8 mouse cellular contexts compared by ENCODE assay signal in the genomic region with DNA sequence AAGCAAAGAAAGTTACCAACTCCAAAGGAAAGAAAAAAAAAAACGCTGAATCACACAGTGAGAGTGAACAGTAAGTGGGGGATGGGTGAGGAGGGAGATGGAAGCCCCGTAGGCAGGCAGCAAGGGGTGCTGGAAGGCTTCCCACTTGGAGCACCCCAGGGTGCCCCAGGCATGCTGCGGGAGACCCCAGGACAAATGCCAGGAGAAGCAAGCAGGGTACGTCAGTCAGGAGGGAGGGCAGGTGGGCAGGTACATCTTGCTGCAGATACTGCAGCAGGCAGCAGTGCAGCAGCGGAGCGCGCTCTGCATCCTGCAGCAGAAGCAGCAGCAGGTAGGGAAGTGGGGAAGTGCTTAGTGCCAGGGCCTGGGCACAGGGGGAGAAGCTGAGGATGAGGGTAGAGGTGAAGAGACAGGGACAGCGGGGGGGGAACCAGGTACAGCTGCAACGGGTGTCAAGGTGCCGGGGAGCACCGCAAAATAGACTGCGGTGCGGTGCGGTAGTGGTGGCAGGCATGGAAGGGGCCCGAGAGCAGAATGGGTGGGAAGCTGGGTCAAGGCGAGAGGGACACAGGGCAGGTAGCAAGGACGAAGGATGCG. TPM values are rescaled to one million over a fixed set of nuclear protein-coding genes. Genes with fewer than 3 reads are reported as not detected.
DNase-seq lines count a peak whose midpoint lies in the region; ATAC-seq and TF ChIP-seq lines count a peak whose summit lies in the region.

Gene Nphp4 (plus strand): TSS at position 280 of the 597 bp plus-strand sequence.

- peak within 1 kb of the TSS; percentile 86 for H3K9ac ChIP-seq in heart, embryonic 13.5 days
- peak within 1 kb of the TSS; percentile 78 for H3K9ac ChIP-seq in hindbrain, embryonic 15.5 days
- H3K9ac ChIP-seq in liver, embryonic 14.5 days (replicated peaks) = no peak within 1 kb of the TSS

- H3K9me3 ChIP-seq in heart, embryonic 13.5 days = peaks cover 11% of the 10 kb centered on the region; the same call in 1 of the 2 replicates
- no peaks in the 10 kb centered on the region for H3K9me3 ChIP-seq in hindbrain, embryonic 15.5 days
- no peaks in the 10 kb centered on the region for H3K9me3 ChIP-seq in liver, embryonic 14.5 days (ENCODE audit: control insufficient read depth, low read length)

- H3K4me3 ChIP-seq in heart, embryonic 13.5 days = peak within 1 kb of the TSS; percentile 70
- H3K4me3 ChIP-seq in hindbrain, embryonic 15.5 days = peak within 1 kb of the TSS; percentile 75
- H3K4me3 ChIP-seq in liver, embryonic 14.5 days (ENCODE audit: insufficient read depth in 1 of 2, low read depth in 2 of 2, low read length in 2 of 2) = peak within 1 kb of the TSS; percentile 44 to 65

- no peak for DNase-seq in heart, adult 18-20 months
- peak; percentile 6 for DNase-seq in 3T3-L1 (ENCODE audit: low read depth, low spot score)
- peak; percentile 57 for DNase-seq in cerebellum, adult 8-10 months
- DNase-seq in liver, embryonic 14.5 days (ENCODE audit: low read depth in 3 of 3, low spot score in 3 of 3) = no peak
- DNase-seq in thymus, postnatal 10 days (ENCODE audit: low spot score in 2 of 2) = peak; percentile 8 to 15
- DNase-seq in adrenal gland, adult 18-20 months (ENCODE audit: low spot score in 2 of 2) = no peak

- H3K27me3 ChIP-seq in heart, embryonic 13.5 days (replicated peaks) = peaks cover 42% of the 10 kb centered on the region
- H3K27me3 ChIP-seq in hindbrain, embryonic 15.5 days = no peaks in the 10 kb centered on the region
- peaks cover 6% of the 10 kb centered on the region for H3K27me3 ChIP-seq in liver, embryonic 14.5 days (ENCODE audit: control insufficient read depth, insufficient read depth, low read length)

- peaks cover 15% of the 10 kb centered on the region for H3K4me1 ChIP-seq in heart, embryonic 13.5 days
- H3K4me1 ChIP-seq in hindbrain, embryonic 15.5 days (replicated peaks) = peaks cover 31% of the 10 kb centered on the region
- no peaks in the 10 kb centered on the region for H3K4me1 ChIP-seq in liver, embryonic 14.5 days (replicated peaks; ENCODE audit: control insufficient read depth in 2 of 2, insufficient read depth in 2 of 2, low read length in 1 of 2)

- TF ChIP-seq CTCF in liver, embryonic 14.5 days (IDR thresholded peaks at IDR 0.05; ENCODE audit: low read depth) = no peak

- H3K36me3 ChIP-seq in heart, embryonic 13.5 days = no peaks in the 10 kb centered on the region
- 0 out of 2 replicates have a peak, but pooled peaks cover 3% of the 10 kb centered on the region for H3K36me3 ChIP-seq in hindbrain, embryonic 15.5 days
- H3K36me3 ChIP-seq in liver, embryonic 14.5 days (replicated peaks; ENCODE audit: control insufficient read depth, insufficient read depth, low read depth) = no peaks in the 10 kb centered on the region

- 7% methylated on average over 18 of the region's 18 CpGs for WGBS in heart, embryonic 13.5 days
- 3% methylated on average over 18 of the region's 18 CpGs for WGBS in hindbrain, embryonic 15.5 days
- WGBS in liver, embryonic 14.5 days (ENCODE audit: insufficient replicate concordance) = 5% methylated on average over 18 of the region's 18 CpGs

- no peak for ATAC-seq in heart, embryonic 13.5 days (ENCODE audit: extremely low read depth, insufficient number of reproducible peaks, low FRiP score, low TSS enrichment)
- ATAC-seq in hindbrain, embryonic 15.5 days (ENCODE audit: low FRiP score, low read depth) = no peak
- no peak for ATAC-seq in liver, embryonic 14.5 days (ENCODE audit: insufficient read depth)

- no peak for TF ChIP-seq EP300 in liver, embryonic 14.5 days (IDR thresholded peaks at IDR 0.05; ENCODE audit: low read depth)

- H3K4me2 ChIP-seq in heart, embryonic 13.5 days = peak within 1 kb of the TSS; percentile 88
- H3K4me2 ChIP-seq in hindbrain, embryonic 15.5 days = peak within 1 kb of the TSS; percentile 80
- peak within 1 kb of the TSS; percentile 45 for H3K4me2 ChIP-seq in liver, embryonic 14.5 days (ENCODE audit: low read depth)

- no peak within 1 kb of the TSS for H3K27ac ChIP-seq in heart, embryonic 13.5 days (replicated peaks)
- H3K27ac ChIP-seq in hindbrain, embryonic 15.5 days (replicated peaks) = peak within 1 kb of the TSS; percentile 94
- H3K27ac ChIP-seq in liver, embryonic 14.5 days = no peak within 1 kb of the TSS

RNA-seq across cellular contexts. Expression of gene Nphp4, which starts in this region (rescaled TPM):
- polyA plus RNA-seq in heart, embryonic 13.5 days (2015; fragmentation: Nextera tagmentation; extraction: Ambion mirVana) = 1.7 TPM in 2 replicates
- 1 to 10 TPM in 1 of 2 experiments, under 1 TPM in 1; 0.90 to 1.1 TPM for total RNA-seq in heart, adult 18-20 months (2021)
- polyA plus RNA-seq in hindbrain, embryonic 15.5 days (2015; fragmentation: Nextera tagmentation; extraction: Ambion mirVana) = 6.1 and 6.2 TPM in 2 replicates
- 0.11 and 0.13 TPM in 2 replicates for polyA plus RNA-seq in liver, embryonic 14.5 days (2012; rRNA removed)
- 0.24 TPM in 1 of 2 replicates, not detected in the other for polyA plus RNA-seq in liver, embryonic 14.5 days (2014; fragmentation: Nextera tagmentation; extraction: Ambion mirVana)
- total RNA-seq in adrenal gland, adult 18-20 months (2021) = 1 to 10 TPM; 2.9 to 4.1 TPM

Comparison
In these comparisons a context has a peak if more than half of its experiments do, and no peak if none do; other contexts are left out.
1. DNase-seq: peak in 3T3-L1 (single experiment), cerebellum, adult 8-10 months (single experiment) and thymus, postnatal 10 days (2 of 2); none in heart, adult 18-20 months (0 of 2), liver, embryonic 14.5 days (0 of 3) and adrenal gland, adult 18-20 months (0 of 2).
2. Peak in every context shown above with its lines, with median percentiles within 50 percentile points of each other: H3K4me2 ChIP-seq and H3K4me3 ChIP-seq.